Mouse (Mus musculus) adrenal gland, adult 10 weeks (tissue): ENCODE data around the gene Pnpla6. TPM values are rescaled to one million over a fixed set of nuclear protein-coding genes. Genes with fewer than 3 reads are reported as not detected.

ENCODE experiments used
- polyA plus RNA-seq: library from polyadenylated mRNA; stranded (reverse); fragments of 350-450 nt; fragmentation: Illumina TruSeq; extraction: RNeasy Lipid Tissue Mini Kit (QIAGEN cat#74804); gene quantifications from one replicate; pipeline ENCODE4 v1.2.3, GENCODE M21; 2014; ENCODE audit warnings: low read depth, low replicate concordance

The Pnpla6 gene
- polyA plus RNA-seq = 5.8 TPM

DNA sequence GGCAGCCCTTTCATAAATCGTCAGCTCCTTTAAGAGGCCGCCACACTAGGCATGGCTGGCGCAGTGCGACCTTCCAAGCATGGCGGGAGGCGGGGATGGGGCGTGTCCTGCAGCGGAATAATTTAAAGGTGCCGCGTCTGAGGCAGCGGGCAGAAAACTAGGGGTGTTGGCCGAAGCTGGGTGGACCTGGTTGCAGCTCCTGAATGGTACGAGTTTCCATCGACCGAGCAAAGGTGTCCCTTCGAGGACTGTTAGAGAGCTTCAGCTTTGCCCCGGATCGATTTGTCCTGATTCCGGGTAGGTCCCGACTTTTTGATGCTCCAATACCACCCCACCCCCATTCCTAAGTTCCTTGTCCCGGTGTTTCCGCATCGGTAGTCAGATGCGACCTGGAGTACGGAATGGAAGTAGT is at the start of gene Pnpla6:
Gene Pnpla6 (plus strand): TSS at position 125 of the 412 bp plus-strand sequence.

DNA sequence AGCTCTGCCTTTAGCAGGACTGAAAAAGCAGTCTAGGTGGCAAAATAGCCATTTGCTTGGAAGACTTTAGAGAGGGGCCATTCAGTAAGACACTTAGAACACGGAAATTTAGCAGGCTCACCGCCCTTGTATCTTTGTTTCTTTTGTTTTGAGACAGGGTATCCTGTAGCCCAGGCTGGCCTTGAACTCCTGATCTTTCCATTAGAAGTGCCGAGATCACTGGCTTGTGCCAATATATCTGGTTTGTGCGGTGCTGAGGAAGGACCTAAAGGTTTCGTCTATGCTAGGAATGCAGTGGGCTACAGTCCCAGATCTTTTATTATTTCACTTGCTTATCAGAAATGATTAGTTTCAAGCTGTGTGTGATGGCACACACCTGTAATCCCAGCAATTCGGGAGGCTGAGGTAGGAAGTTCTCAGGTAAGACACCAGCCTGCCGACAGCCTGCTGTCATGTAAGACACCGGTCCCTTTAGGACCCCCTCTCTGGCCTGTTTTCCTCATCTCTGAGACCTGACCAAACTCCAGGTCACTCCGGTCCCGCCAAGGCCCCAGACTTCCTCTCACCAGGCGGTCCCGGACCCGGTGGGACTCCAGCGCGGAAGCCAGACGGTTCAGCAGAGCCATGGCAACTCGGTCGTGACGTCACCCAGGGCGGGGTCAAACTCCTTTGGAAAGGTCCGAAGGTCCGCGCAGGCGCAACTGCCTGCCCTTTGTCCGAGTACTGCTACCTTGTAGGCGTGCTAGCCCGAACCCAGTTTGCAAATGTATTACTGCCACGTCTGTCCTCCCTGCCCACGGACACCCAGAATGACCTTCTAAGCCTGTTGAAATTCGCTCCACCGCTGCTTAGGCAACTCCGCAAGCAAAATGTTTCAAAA is 47.9 kb upstream of the Pnpla6 start, which contains the start of gene Pex11g:
Gene Pex11g (minus strand): TSS at position 675 of the 880 bp plus-strand sequence.

DNA sequence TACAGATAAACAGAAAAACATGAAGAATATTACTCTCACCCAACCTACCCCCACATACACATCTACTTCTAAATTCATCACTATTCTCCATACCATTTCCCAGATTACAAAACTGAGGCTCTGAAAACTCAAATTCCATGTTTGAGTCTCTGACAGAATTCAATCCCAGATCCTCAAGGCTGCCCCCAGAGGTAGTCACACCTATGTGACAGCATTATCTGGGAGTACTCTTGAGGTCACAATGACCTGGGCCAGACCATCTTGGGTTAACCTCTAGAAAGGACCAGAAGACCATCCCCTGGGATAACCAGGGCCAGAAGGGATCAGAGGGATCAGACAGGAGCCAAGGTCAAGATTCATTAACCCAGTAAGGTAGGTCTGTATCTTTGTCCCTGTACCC is 44.6 kb upstream of the Pnpla6 start, which contains the start of gene Tex45:
Gene Tex45 (plus strand): TSS at position 301 of the 400 bp plus-strand sequence.

DNA sequence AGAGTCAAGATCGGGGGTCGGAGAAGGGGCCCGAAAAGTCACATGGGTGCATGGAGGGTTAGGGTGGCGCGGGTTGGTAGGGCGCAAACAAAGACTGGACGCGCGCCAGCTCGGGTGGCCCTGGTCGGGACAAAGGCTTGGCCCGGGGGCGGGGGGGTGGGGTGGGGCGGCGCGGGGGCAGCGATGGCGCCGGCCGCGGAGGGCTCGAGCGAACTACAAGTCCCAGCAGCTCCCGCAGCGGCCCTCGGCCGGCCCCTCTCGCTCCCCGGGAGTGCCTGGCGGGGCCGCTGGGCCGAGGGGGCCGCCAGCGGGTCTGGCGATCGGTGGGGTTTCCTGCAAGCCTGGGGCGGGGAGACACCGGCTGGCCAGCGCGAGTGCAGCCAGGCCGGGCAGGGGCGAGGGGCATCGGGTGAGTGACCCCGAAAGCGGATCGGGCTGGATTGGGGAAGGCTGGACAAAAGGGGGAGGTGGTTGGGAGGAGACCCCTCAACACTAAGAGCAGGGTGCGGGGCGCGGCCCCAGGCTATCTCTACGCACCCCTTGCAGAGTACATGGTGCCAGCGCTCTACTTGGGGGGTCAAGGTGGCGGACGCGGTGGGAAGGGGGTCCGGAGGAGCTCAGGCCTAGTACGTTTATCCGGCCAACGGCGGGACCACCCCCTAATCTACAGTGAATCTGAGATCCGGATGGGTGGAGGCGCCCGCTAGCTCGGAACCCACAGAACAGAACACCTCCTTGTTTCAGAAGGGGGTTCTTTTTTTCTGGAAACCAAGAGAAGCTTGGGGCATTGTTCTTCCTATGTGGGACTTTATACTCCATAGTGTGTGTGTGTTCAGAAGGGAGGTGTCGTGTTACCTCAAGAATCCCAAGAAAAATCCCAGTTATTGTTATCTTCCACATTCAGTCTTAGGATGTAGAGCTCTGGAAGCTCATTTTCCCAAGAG is 22.0 kb upstream of the Pnpla6 start, which contains the start of gene Zfp358:
Gene Zfp358 (plus strand): TSS at position 238 of the 944 bp plus-strand sequence.

DNA sequence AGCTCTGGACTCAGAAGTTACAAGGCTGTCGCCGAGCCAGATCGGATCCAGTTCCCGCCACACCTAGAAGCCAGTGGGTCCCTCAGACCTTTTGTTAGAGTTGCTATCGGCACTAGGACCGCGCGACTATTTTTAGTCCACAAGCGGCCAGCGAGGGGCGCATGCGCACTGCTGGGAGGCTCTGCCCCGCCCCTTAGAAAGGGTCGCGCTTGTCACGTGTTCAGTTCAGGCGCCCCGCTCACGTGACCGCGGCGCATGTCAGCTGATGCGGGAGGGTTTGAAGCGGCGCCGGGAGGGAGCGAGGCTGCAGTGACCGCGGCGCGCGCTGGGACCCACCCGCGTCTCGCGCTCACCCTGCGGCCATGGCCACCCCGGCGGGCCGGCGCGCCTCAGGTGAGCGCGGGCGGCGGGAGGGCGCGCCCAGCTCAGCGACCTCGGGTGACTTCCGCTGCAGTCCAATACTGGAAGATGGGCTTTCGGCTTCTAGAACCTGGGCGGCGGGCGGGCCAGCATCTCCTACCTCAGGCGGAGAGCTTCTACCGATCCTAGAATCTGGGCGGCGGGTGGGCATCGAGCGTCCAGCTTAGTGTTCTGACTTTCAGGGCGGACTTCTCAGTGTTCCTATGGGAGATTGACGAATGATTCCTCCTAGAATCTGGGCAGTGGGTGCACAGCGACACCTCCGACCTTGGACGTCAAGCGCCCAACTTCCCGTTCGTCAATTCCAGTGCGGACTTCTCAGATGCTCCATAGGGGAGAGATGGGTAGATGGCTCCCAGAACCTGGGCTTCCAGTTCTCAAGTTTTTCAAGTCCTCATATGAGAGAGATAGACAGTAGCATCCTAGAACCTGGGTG is 14.7 kb upstream of the Pnpla6 start, which contains the start of gene Mcoln1:
Gene Mcoln1 (plus strand): TSS at position 223 of the 856 bp plus-strand sequence.

DNA sequence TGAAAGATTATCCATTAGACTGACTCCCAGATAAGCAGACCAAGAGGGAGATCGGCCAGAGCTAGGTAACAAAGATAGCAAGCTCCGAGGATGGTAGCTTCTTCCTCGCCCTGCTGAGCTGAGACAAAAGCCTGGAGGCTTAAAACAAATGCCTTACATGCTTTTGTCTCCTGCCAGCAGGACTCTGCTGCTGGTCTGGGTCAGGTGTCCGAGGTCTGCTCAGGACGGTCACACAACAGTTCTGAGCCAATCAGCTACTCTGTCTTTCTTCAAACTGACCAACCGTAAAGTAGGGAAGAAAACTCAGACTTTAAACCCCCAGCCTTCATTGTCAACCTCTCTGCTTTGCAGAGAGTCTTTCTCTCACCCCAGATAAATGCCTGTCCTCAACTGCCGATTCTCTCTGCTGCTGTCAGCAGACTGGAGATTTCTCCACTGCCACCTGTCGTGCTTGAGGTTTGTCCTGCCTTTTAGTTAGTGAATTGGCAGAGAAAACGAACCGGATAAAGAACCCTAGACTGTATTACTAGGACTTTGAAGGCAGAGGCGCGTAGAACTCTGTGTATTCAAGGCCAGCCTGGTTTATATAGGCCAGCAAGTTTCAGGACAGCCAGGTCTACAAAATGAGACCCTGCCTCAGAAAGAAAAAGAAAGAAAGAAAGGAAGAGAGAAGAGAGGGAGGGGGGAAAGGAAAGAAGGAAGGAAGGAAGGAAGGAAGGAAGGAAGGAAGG is 52.6 kb downstream of the Pnpla6 start, which contains the start of gene C330021F23Rik:
Gene C330021F23Rik (plus strand): TSS at position 350 of the 731 bp plus-strand sequence.

DNA sequence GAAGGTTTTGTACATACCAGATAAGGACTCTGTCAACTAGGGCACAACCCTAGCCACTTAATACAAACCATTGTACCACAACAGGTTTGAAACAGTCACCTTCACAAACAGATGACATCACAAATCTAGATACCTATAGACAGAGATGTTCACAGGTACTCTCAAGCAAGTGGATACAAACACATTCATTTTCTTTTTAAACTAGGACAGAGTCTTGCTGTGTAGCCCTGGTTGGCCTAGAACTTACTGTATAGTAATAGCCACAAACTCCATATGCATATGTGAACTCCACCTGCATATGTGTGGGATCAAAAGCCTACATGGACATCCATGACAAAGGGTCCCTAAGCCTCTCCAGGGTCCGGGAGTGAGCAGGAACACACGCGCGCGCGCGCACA is 71.8 kb downstream of the Pnpla6 start, which contains the start of gene Camsap3:
Gene Camsap3 (plus strand): TSS at position 301 of the 398 bp plus-strand sequence.

Other genes starting within 250 kb of the Pnpla6 start
- gene Insr, start 235.8 kb upstream of the Pnpla6 start, polyA plus RNA-seq = 138 TPM
- gene A430078G23Rik, start 162.0 kb upstream of the Pnpla6 start, polyA plus RNA-seq = not detected
- 6.4 TPM for gene Arhgef18, start 122.4 kb upstream of the Pnpla6 start, polyA plus RNA-seq
- gene Pex11g, start 47.7 kb upstream of the Pnpla6 start, polyA plus RNA-seq = 0.82 TPM
- gene Tex45, start 44.5 kb upstream of the Pnpla6 start, polyA plus RNA-seq = not detected
- 2.8 TPM for gene Zfp358, start 22.2 kb upstream of the Pnpla6 start, polyA plus RNA-seq
- gene Mcoln1, start 14.9 kb upstream of the Pnpla6 start, polyA plus RNA-seq = 12.9 TPM
- gene C330021F23Rik, start 52.6 kb downstream of the Pnpla6 start, polyA plus RNA-seq = not detected
- gene Camsap3, start 71.9 kb downstream of the Pnpla6 start, polyA plus RNA-seq = 0.58 TPM
- gene Xab2, start 105.9 kb downstream of the Pnpla6 start, polyA plus RNA-seq = 0.87 TPM
- 18.3 TPM for gene Pet100, start 106.2 kb downstream of the Pnpla6 start, polyA plus RNA-seq
- gene Pcp2, start 110.2 kb downstream of the Pnpla6 start, polyA plus RNA-seq = not detected
- gene Stxbp2, start 115.6 kb downstream of the Pnpla6 start, polyA plus RNA-seq = 15.1 TPM
- gene Retn, start 140.4 kb downstream of the Pnpla6 start, polyA plus RNA-seq = 32.8 TPM
- not detected for gene Mcemp1, start 150.4 kb downstream of the Pnpla6 start, polyA plus RNA-seq
- 3.4 TPM for gene Fcor, start 157.0 kb downstream of the Pnpla6 start, polyA plus RNA-seq
- gene Trappc5, start 160.9 kb downstream of the Pnpla6 start, polyA plus RNA-seq = 8.7 TPM
- 0.76 TPM for gene Fcer2a, start 178.8 kb downstream of the Pnpla6 start, polyA plus RNA-seq
- gene Clec4g, start 205.3 kb downstream of the Pnpla6 start, polyA plus RNA-seq = not detected
- gene Cd209a, start 233.6 kb downstream of the Pnpla6 start, polyA plus RNA-seq = 2.3 TPM